Mouse (Mus musculus) kidney, adult 2 months (tissue): ENCODE results near the gene Fkbp3.

Source experiments
- CTCF ChIP-seq: fragments of 200-500 bp; conservative IDR thresholded peaks from 2 replicates; pipeline ENCODE4 v1.5.1; 2011; ENCODE audit warnings: low read depth, mild to moderate bottlenecking, control low read depth, low read length, moderate library complexity, mixed read lengths; ENCODE audit not compliant: insufficient read depth, insufficient read length
- POLR2A ChIP-seq: fragments of 200-500 bp; IDR thresholded peaks from one replicate; pipeline ENCODE4 v1.6.1; 2011; ENCODE audit warnings: low read depth, low read length, control low read depth

DNA sequence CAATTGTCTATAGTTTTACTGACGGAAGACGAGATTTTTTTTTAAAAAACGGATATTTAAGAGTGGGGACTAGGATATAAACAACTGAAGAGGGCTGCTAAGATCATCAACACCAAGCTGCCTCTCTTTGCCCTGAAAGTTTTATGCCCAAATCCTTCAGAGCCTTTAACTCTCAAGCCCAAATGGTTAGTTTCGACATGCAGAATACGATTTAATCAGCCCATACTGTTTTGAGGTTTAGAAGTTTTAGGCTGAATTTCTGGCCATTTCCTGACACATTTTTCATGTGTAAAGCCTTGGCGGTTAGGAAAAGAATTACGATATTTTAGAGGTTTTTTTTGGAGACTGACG is 38.0 kb downstream of the Fkbp3 start:
- no peak for TF ChIP-seq CTCF
- TF ChIP-seq POLR2A: no peak
